Mouse (Mus musculus): Measurements from ENCODE around the gene Gm6583. TPM values are rescaled to one million over a fixed set of nuclear protein-coding genes. Genes with fewer than 3 reads are reported as not detected.

Gm6583 gene
- polyA plus RNA-seq, 1 experiment from 2014 or later: 0.20 TPM

DNA sequence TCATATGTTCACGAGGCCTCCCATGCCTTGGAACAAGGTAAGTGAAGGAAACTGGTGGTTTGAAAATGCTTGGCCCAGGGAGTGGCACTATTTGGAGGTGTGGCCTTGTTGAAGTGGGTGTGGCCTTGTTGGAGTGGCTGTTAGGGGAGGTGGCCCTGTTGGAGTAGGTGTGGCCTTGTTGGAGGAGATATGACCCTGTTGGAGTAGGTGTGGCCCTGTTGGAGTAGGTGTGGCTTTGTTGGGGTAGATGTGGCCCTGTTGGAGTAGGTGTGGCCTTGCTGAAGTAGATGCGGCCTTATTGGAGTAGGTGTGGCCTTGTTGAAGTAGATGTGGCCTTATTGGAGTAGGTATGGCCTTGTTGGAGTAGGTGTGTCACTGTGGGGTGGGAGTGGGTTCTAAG is 30.1 kb upstream of the Gm6583 start:
- no peak for ATAC-seq (ENCODE audit: low FRiP score, low TSS enrichment)
- WGBS: 85% methylated on average over 2 of the region's 2 CpGs

DNA sequence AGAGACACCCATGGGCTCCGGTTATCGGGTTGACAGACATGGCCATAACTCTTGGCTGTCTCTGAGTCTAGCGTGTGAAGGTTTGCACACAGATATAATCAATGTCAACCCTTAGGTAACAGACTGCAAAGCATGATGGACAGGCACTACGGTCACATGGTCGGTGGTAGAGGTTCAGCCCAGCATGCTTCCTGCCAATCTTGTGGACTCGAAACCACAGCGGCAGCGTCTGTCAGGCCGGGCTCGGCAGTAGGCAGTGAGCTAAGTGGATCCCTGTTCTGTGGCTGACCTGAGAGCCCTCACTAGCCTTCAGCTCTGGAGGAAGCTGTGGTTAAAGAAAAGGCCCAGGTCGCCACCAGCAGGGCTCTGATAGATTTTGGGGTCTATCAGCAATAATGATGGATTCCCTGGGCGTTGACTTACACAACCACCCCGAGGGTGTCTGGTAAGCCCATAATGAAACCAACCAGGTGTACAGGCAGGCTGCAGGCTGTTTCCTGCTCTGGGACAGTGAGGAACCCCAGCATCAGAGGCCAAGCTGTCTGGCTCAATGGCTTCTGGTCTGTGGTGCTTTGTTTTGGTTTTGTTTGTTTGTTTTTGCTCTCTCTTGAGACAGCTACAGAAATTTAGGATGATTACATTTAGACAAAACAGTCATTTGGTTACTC is 29.1 kb upstream of the Gm6583 start:
- H3K9me3 ChIP-seq (ENCODE audit: low read length): no peaks in the 10 kb centered on the region
- no peaks in the 10 kb centered on the region for H3K27me3 ChIP-seq (ENCODE audit: insufficient read depth, low read length)
- no peak overlapping the region for H3K9ac ChIP-seq (replicated peaks; ENCODE audit: low read length)
- ATAC-seq (ENCODE audit: low FRiP score, low TSS enrichment): no peak
- no peak overlapping the region for H3K4me2 ChIP-seq (replicated peaks; ENCODE audit: low read depth, low read length)
- 91% methylated on average over 13 of the region's 13 CpGs for WGBS
- no peak overlapping the region for H3K4me3 ChIP-seq (ENCODE audit: low read length)
- H3K4me1 ChIP-seq (ENCODE audit: insufficient read depth, low read length): no peaks in the 10 kb centered on the region
- no peaks in the 10 kb centered on the region; the same call in 1 of the 2 replicates for H3K36me3 ChIP-seq (ENCODE audit: insufficient read depth, low read length)
- H3K27ac ChIP-seq (ENCODE audit: low read length): no peak overlapping the region

More for the DNA sequence above, 30.1 kb upstream of the Gm6583 start:
- Histone ChIP-seq H3K36me3 (ENCODE audit: insufficient read depth, low read length) (no peaks in the 10 kb centered on the region), H3K9me3 (ENCODE audit: low read length) (no peaks in the 10 kb centered on the region), H3K9ac (replicated peaks; ENCODE audit: low read length) (no peak overlapping the region), H3K27ac (ENCODE audit: low read length) (no peak overlapping the region), H3K27me3 (ENCODE audit: insufficient read depth, low read length) (no peaks in the 10 kb centered on the region), H3K4me2 (replicated peaks; ENCODE audit: low read depth, low read length) (no peak overlapping the region), H3K4me1 (ENCODE audit: insufficient read depth, low read length) (no peaks in the 10 kb centered on the region), H3K4me3 (ENCODE audit: low read length) (no peak overlapping the region)

DNA sequence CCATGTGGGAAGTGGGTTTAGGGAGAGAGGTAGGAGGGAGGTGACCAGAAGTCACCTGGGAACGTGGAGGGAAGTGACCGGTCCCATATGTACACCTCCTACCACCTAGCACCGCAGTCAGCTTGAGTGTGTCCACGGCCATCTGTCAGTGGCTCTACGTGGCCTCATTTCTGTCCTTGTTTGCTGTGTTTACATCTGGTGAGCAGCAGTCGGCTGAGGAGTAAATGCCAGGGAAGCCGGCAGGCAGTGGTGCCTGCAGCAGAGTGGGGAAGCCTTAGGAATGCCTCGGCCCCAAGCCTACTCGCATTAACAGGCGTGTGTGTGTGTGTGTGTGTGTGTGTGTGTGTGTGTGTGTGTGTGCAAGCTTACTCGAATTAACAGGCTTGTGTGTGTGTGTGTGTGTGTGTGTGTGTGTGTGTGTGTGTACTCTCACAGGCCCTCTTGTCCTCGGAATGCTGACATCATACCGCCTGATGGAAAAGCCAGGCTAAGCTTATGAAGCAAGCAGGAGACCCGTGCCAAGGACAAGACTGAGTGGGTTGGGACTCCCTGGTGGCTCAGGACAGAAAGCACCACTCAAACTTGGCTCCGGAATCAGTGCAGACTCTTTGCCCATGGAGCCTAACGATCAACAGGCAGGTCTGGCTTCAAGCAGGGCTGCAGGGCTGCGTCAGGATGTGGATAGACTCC is 27.0 kb upstream of the Gm6583 start:
- 66% methylated on average over 17 of the region's 17 CpGs for WGBS
- Histone ChIP-seq H3K27ac (ENCODE audit: low read length) (no peak overlapping the region), H3K9me3 (ENCODE audit: low read length) (no peaks in the 10 kb centered on the region)

DNA sequence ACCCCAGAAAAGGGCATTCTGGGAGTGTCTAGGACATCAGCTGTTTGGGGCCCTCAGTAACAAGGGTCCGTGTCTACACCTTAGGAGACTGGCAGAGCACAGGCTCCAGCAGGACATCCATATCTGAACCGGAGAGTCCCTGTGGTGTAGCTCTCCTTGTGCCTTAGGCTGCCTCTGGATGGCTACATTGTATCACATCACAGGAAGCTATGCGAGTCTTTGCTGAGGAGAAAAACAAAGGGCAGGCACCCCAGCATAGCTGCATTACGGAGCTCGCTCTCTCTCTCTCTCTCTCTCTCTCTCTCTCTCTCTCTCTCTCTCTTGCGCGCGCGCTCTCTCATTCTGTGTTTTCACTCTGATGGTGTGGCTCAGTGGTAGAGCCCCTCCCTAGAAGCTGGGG is 26.2 kb upstream of the Gm6583 start:
- 68% methylated on average over 9 of the region's 9 CpGs for WGBS
- Histone ChIP-seq H3K9me3 (ENCODE audit: low read length) (no peaks in the 10 kb centered on the region), H3K4me3 (ENCODE audit: low read length) (no peak overlapping the region), H3K4me2 (replicated peaks; ENCODE audit: low read depth, low read length) (no peak overlapping the region), H3K4me1 (ENCODE audit: insufficient read depth, low read length) (no peaks in the 10 kb centered on the region), H3K9ac (replicated peaks; ENCODE audit: low read length) (no peak overlapping the region), H3K27ac (ENCODE audit: low read length) (no peak overlapping the region), H3K36me3 (ENCODE audit: insufficient read depth, low read length) (peaks cover 3% of the 10 kb centered on the region; the same call in 1 of the 2 replicates), H3K27me3 (ENCODE audit: insufficient read depth, low read length) (no peaks in the 10 kb centered on the region)
- no peak for ATAC-seq (ENCODE audit: low FRiP score, low TSS enrichment)

More for the DNA sequence above, 27.0 kb upstream of the Gm6583 start:
- ATAC-seq (ENCODE audit: low FRiP score, low TSS enrichment): no peak; the same call in 1 of the 2 replicates
- no peak overlapping the region for H3K4me3 ChIP-seq (ENCODE audit: low read length)
- H3K36me3 ChIP-seq (ENCODE audit: insufficient read depth, low read length): peaks cover 3% of the 10 kb centered on the region; the same call in 1 of the 2 replicates
- no peaks in the 10 kb centered on the region for H3K27me3 ChIP-seq (ENCODE audit: insufficient read depth, low read length)
- H3K9ac ChIP-seq (replicated peaks; ENCODE audit: low read length): no peak overlapping the region
- no peaks in the 10 kb centered on the region for H3K4me1 ChIP-seq (ENCODE audit: insufficient read depth, low read length)
- H3K4me2 ChIP-seq (replicated peaks; ENCODE audit: low read depth, low read length): no peak overlapping the region

DNA sequence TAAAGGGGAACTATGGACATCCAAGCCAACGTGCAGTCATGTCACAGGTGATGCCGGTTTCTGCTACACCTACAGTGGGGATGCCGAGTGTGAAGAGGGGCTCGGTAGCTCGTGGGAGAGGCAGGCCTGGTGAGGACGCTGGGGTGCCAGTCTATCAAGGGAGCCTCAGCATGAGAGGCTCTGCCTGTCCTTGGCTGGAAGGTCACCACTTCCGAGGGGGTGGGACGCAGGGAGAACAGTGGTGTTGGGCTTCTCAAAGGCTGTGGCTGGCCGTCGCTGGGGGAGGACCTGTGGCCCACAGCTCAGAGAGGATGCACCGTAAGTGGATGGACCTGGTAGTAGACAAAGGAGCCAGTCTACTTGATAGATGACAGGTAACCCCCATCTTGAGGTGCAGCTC is 25.3 kb upstream of the Gm6583 start:
- no peak for ATAC-seq (ENCODE audit: low FRiP score, low TSS enrichment)

DNA sequence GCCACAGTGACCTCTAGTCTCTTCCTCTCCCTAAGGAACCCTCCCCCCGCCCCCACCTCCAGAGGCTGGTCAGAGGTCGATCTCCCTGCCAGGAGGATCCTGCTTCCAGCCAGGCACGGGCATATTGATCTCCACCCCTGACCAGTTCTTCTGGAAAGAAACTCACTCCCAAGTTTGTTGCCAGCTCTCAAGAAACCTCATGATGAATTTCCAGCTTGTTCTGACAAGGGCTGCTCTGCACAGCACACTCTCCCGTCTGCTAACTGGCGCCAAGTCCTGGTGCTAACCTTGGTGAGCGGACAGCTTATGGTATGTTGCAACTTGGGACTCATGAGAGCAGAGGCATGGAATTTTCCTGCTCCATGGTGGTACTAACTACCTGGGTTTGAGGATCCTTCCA is 22.9 kb upstream of the Gm6583 start:
- no peak for ATAC-seq (ENCODE audit: low FRiP score, low TSS enrichment)
- 72% methylated on average over 6 of the region's 6 CpGs for WGBS
- H3K36me3 ChIP-seq (ENCODE audit: insufficient read depth, low read length): peaks cover 12% of the 10 kb centered on the region; the same call in 1 of the 2 replicates
- no peaks in the 10 kb centered on the region for H3K9me3 ChIP-seq (ENCODE audit: low read length)
- H3K9ac ChIP-seq (replicated peaks; ENCODE audit: low read length): no peak overlapping the region
- H3K4me2 ChIP-seq (replicated peaks; ENCODE audit: low read depth, low read length): no peak overlapping the region
- no peaks in the 10 kb centered on the region for H3K27me3 ChIP-seq (ENCODE audit: insufficient read depth, low read length)
- H3K27ac ChIP-seq (ENCODE audit: low read length): no peak overlapping the region
- no peaks in the 10 kb centered on the region for H3K4me1 ChIP-seq (ENCODE audit: insufficient read depth, low read length)
- H3K4me3 ChIP-seq (ENCODE audit: low read length): no peak overlapping the region

More for the DNA sequence above, 25.3 kb upstream of the Gm6583 start:
- H3K4me3 ChIP-seq (ENCODE audit: low read length): no peak overlapping the region
- no peak overlapping the region for H3K27ac ChIP-seq (ENCODE audit: low read length)
- H3K9me3 ChIP-seq (ENCODE audit: low read length): no peaks in the 10 kb centered on the region
- WGBS: 81% methylated on average over 11 of the region's 11 CpGs
- H3K36me3 ChIP-seq (ENCODE audit: insufficient read depth, low read length): peaks cover 3% of the 10 kb centered on the region; the same call in 1 of the 2 replicates
- no peak overlapping the region for H3K4me2 ChIP-seq (replicated peaks; ENCODE audit: low read depth, low read length)
- H3K9ac ChIP-seq (replicated peaks; ENCODE audit: low read length): no peak overlapping the region
- no peaks in the 10 kb centered on the region for H3K27me3 ChIP-seq (ENCODE audit: insufficient read depth, low read length)
- no peaks in the 10 kb centered on the region for H3K4me1 ChIP-seq (ENCODE audit: insufficient read depth, low read length)

DNA sequence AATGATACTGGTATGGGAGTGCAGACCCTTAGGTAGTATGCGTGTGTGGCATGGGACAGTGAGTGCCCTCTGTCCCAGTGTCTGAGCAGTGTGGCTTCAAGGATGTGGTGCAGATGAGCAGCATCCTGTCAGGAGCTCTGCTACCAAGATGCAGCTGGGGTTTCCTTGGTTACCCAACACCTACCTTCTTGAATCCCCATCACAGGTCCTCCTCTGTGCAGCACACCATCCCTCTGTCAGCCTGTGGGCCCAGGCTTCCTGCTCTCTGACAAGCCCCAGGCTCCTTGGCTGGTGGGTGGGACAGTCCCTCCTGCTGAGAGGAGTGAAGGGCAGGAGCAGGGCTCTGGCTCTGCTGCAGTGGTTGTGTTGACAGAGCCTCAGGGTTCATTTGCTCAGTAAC is 21.5 kb upstream of the Gm6583 start:
- H3K27me3 ChIP-seq (ENCODE audit: insufficient read depth, low read length): no peaks in the 10 kb centered on the region
- no peak overlapping the region for H3K4me3 ChIP-seq (ENCODE audit: low read length)
- no peak overlapping the region for H3K4me2 ChIP-seq (replicated peaks; ENCODE audit: low read depth, low read length)
- no peak overlapping the region for H3K27ac ChIP-seq (ENCODE audit: low read length)
- H3K9ac ChIP-seq (replicated peaks; ENCODE audit: low read length): no peak overlapping the region
- no peak for ATAC-seq (ENCODE audit: low FRiP score, low TSS enrichment)
- no peaks in the 10 kb centered on the region for H3K4me1 ChIP-seq (ENCODE audit: insufficient read depth, low read length)
- H3K36me3 ChIP-seq (ENCODE audit: insufficient read depth, low read length): peaks cover 12% of the 10 kb centered on the region; the same call in 1 of the 2 replicates
- H3K9me3 ChIP-seq (ENCODE audit: low read length): no peaks in the 10 kb centered on the region
- WGBS: 89% methylated on average over 1 of the region's 1 CpGs

DNA sequence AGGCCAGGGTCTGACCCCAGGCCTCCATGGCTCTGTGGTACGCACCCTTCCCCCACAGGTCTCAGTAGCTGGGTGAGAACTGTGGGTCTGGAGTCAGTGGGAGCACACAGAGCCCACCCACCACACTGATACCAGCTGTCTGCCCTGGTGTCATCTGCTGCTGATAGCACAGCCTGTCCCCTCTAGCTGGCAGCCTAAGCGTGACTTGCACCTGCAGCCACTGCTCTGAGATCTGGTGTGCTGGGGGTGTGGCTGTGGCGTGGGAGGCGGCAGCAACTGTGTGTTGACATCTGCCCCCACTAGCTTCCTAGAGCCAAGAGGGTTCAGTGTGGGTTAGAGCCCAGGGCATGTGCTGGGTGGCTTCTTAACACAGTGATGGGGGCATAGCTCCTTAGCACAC is 20.3 kb upstream of the Gm6583 start:
- Histone ChIP-seq H3K27me3 (ENCODE audit: insufficient read depth, low read length) (no peaks in the 10 kb centered on the region), H3K4me3 (ENCODE audit: low read length) (no peak overlapping the region), H3K9ac (replicated peaks; ENCODE audit: low read length) (no peak overlapping the region), H3K4me1 (ENCODE audit: insufficient read depth, low read length) (no peaks in the 10 kb centered on the region), H3K4me2 (replicated peaks; ENCODE audit: low read depth, low read length) (no peak overlapping the region), H3K36me3 (ENCODE audit: insufficient read depth, low read length) (peaks cover 14% of the 10 kb centered on the region; the same call in 1 of the 2 replicates), H3K9me3 (ENCODE audit: low read length) (no peaks in the 10 kb centered on the region), H3K27ac (ENCODE audit: low read length) (no peak overlapping the region)
- WGBS: 77% methylated on average over 4 of the region's 4 CpGs
- no peak for ATAC-seq (ENCODE audit: low FRiP score, low TSS enrichment)

DNA sequence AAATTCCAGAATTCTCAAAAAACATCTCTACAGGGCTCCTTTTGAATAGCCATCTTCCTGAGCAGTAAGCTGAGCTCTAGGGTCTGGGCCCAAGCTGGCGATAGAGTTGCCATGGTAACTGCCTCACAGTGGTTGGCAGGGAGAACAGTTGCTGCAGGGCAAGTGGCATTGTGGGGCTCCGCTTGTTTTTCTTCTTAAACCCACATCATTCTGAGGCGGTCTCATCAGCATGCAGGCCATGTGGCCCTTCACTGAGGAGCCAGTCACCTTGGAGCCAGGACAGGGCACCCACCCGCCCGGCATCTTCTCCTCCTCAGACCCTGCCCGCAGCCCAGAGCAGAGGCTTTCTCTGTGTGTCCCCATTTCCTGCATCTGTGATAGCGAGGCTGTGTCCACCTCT is 16.1 kb upstream of the Gm6583 start:
- no peak overlapping the region for H3K4me3 ChIP-seq (ENCODE audit: low read length)
- no peaks in the 10 kb centered on the region for H3K9me3 ChIP-seq (ENCODE audit: low read length)
- WGBS: 79% methylated on average over 7 of the region's 7 CpGs
- H3K36me3 ChIP-seq (ENCODE audit: insufficient read depth, low read length): peaks cover 37% of the 10 kb centered on the region
- ATAC-seq (ENCODE audit: low FRiP score, low TSS enrichment): no peak
- no peaks in the 10 kb centered on the region for H3K4me1 ChIP-seq (ENCODE audit: insufficient read depth, low read length)
- no peak overlapping the region for H3K27ac ChIP-seq (ENCODE audit: low read length)
- no peaks in the 10 kb centered on the region for H3K27me3 ChIP-seq (ENCODE audit: insufficient read depth, low read length)
- H3K9ac ChIP-seq (replicated peaks; ENCODE audit: low read length): no peak overlapping the region
- no peak overlapping the region for H3K4me2 ChIP-seq (replicated peaks; ENCODE audit: low read depth, low read length)

DNA sequence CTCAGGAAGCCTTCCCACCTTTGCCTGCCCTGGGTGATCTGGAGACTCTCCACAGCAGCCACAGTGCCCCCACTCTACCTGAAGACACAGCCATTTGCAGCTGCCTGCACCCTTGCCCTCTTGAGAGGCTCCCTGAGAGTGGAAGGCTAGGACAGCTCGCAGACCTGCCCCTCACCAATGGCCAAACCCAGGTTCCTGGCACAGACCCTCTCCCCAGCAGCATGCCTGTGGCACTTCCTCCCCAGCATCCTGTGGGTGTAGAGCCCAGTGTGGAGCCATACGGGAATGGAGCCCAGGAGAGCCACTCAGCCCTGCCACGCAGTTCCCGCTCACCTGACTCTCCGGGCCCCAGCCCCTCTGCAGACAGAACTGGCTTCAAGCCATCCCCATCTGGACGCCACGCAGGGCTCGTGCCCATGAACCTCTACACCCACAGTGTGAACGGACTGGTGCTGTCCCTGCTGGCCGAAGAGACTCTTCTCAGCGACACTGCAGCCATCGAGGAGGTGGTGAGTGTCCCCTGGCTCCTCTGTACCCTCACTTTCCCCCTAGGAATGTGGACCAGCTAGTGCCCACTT is 14.5 kb upstream of the Gm6583 start:
- ATAC-seq (ENCODE audit: low FRiP score, low TSS enrichment): no peak
- H3K9me3 ChIP-seq (ENCODE audit: low read length): no peaks in the 10 kb centered on the region
- H3K9ac ChIP-seq (replicated peaks; ENCODE audit: low read length): no peak overlapping the region
- WGBS: 91% methylated on average over 12 of the region's 12 CpGs
- H3K4me1 ChIP-seq (ENCODE audit: insufficient read depth, low read length): no peaks in the 10 kb centered on the region
- peaks cover 40% of the 10 kb centered on the region for H3K36me3 ChIP-seq (ENCODE audit: insufficient read depth, low read length)
- H3K27ac ChIP-seq (ENCODE audit: low read length): no peak overlapping the region
- H3K27me3 ChIP-seq (ENCODE audit: insufficient read depth, low read length): no peaks in the 10 kb centered on the region
- no peak overlapping the region for H3K4me2 ChIP-seq (replicated peaks; ENCODE audit: low read depth, low read length)
- no peak overlapping the region for H3K4me3 ChIP-seq (ENCODE audit: low read length)

All from kidney, embryonic 16.5 days (tissue).